In the genomic region with DNA sequence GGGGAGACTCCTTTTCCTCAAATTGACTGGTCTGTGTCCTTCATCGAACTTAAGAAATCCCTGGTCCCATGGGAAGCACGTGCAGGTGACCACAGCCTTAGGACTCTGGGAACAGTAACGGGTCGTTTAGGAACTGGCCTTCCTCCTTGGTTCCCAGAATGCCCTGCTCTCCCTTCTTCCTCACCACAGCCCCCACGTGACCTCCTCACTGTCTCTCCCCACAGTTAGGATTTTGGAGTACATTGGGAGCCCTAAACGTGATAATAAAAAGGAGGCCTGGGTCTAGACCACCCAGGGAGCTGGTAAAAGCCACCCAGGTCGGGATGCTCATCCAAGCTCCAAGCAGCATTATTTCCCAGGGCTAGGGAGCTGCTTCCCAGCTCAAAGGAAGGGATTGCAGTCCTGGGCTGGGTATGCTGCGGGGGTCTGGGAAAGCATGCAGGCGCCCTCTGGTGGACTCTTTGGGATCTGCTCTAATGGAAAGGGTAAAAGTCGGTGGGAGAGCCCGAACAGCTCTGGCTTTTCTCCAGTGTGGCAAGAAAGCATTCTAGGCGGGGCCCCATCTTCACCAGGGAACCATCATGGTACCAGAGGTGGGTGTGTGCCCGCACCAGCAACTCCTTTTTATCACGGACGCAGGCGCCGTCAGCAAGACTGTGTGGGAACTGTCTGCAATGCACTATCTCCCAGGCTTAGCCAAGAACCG, we compare ENCODE assay signal across 8 mouse cellular contexts. TPM values are rescaled to one million over a fixed set of nuclear protein-coding genes. Genes with fewer than 3 reads are reported as not detected.
DNase-seq lines count a peak whose midpoint lies in the region; ATAC-seq and TF ChIP-seq lines count a peak whose summit lies in the region.

No protein-coding gene starts in this region.

- no peak for DNase-seq in Patski (ENCODE audit: low read depth, low spot score)
- DNase-seq in cerebellum, postnatal 14 days: peak; percentile 85 to 95
- DNase-seq in frontal cortex, postnatal 36 days (ENCODE audit: low spot score in 2 of 2): peak; percentile 78
- DNase-seq in left cerebral cortex, adult 2 months (ENCODE audit: extremely low spot score in 1 of 2, low spot score in 2 of 2): peak; percentile 62 to 77
- DNase-seq in right cerebral cortex, postnatal 25 days: peak; percentile 61

- H3K36me3 ChIP-seq in hindbrain, embryonic 13.5 days: no peaks in the 10 kb centered on the region

- peak; percentile 89 for TF ChIP-seq CTCF in Patski (IDR thresholded peaks at IDR 0.05)
- TF ChIP-seq CTCF in left cerebral cortex, adult 2 months (IDR thresholded peaks at IDR 0.05): peak; percentile 93

- peaks cover 29% of the 10 kb centered on the region for H3K27me3 ChIP-seq in Patski
- H3K27me3 ChIP-seq in hindbrain, embryonic 13.5 days: peaks cover 8% of the 10 kb centered on the region; the same call in 1 of the 2 replicates

- no peaks in the 10 kb centered on the region for H3K9me3 ChIP-seq in hindbrain, embryonic 13.5 days

- peak overlapping the region; percentile 22; the same call in 1 of the 2 replicates for H3K4me2 ChIP-seq in hindbrain, embryonic 13.5 days

- peak overlapping the region; percentile 15; the same call in 1 of the 2 replicates for H3K9ac ChIP-seq in hindbrain, embryonic 13.5 days

- H3K4me1 ChIP-seq in hindbrain, embryonic 13.5 days (replicated peaks): no peaks in the 10 kb centered on the region

- H3K27ac ChIP-seq in hindbrain, embryonic 13.5 days: no peak overlapping the region
- no peak overlapping the region for H3K27ac ChIP-seq in left cerebral cortex, adult 2 months

- no peak overlapping the region for H3K4me3 ChIP-seq in hindbrain, embryonic 13.5 days
- H3K4me3 ChIP-seq in left cerebral cortex, adult 2 months: no peak overlapping the region

- CTCF ChIA-PET in Patski (lab: Charles Lee): interaction anchor here (0.7 to 2.0 kb wide), 8 partner anchors 8 to 227 kb away, joined by 3 to 11 read pairs (median 4); no protein-coding TSS in a partner anchor

- intact Hi-C loops in left cerebral cortex, adult 2 months (cut with DNase I): loop anchor here (2.0 kb wide), 1 partner anchor 43 kb away; no protein-coding TSS in a partner anchor

- in situ Hi-C loops in Patski (cut with MboI; ENCODE audit: low pct_unique_long_range_greater_than_20kb): no loop called here

- POLR2A ChIA-PET in Patski (lab: Charles Lee): no interaction called here

- peak; percentile 86 for ATAC-seq in Patski
- ATAC-seq in hindbrain, embryonic 13.5 days (ENCODE audit: low FRiP score): peak; percentile 84
- peak; percentile 64 for ATAC-seq in megakaryocyte, adult 5-6 weeks (ENCODE audit: poor library complexity, severe bottlenecking)
- no peak for ATAC-seq in monocyte, adult 5-6 weeks (replicated peaks; ENCODE audit: insufficient number of reproducible peaks, low FRiP score, low TSS enrichment, poor library complexity, severe bottlenecking)

- WGBS in hindbrain, embryonic 13.5 days: 19% methylated on average over 18 of the region's 18 CpGs

RNA-seq across cellular contexts. Expression of a gene that starts 12.0 kb away (rescaled TPM):
- 0.04 TPM for polyA plus RNA-seq in Patski (2021)
- polyA plus RNA-seq in hindbrain, embryonic 13.5 days (2015; fragmentation: Nextera tagmentation; extraction: Ambion mirVana): 1.00 and 1.0 TPM in 2 replicates
- total RNA-seq in left cerebral cortex, adult 2 months (2021): 1 to 10 TPM; 3.3 to 3.7 TPM
- total RNA-seq in megakaryocyte, adult 5-6 weeks (2015): 0.11 and 0.27 TPM in 2 replicates
- total RNA-seq in megakaryocyte, adult 5-6 weeks (2017): 0.33 TPM in 1 of 2 replicates, not detected in the other
- total RNA-seq in monocyte, adult 5-6 weeks (2017): 0.96 to 4.0 TPM (median 1.2 TPM) in 3 replicates

RNA-seq across cellular contexts. Expression of a gene that starts 20.7 kb away (rescaled TPM):
- 7.6 TPM for polyA plus RNA-seq in Patski (2021)
- 20.2 and 21.5 TPM in 2 replicates for polyA plus RNA-seq in hindbrain, embryonic 13.5 days (2015; fragmentation: Nextera tagmentation; extraction: Ambion mirVana)
- total RNA-seq in left cerebral cortex, adult 2 months (2021): 10 to 100 TPM; 34.2 to 35.1 TPM
- 1.1 and 1.4 TPM in 2 replicates for total RNA-seq in megakaryocyte, adult 5-6 weeks (2015)
- 0.77 and 1.1 TPM in 2 replicates for total RNA-seq in megakaryocyte, adult 5-6 weeks (2017)
- 0.68 to 2.0 TPM (median 1.5 TPM) in 3 replicates for total RNA-seq in monocyte, adult 5-6 weeks (2017)

RNA-seq across cellular contexts. Expression of a gene that starts 39.8 kb away (rescaled TPM):
- 2.0 TPM for polyA plus RNA-seq in Patski (2021)
- polyA plus RNA-seq in hindbrain, embryonic 13.5 days (2015; fragmentation: Nextera tagmentation; extraction: Ambion mirVana): 0.78 and 0.92 TPM in 2 replicates
- 1 to 10 TPM; 2.6 to 3.7 TPM for total RNA-seq in left cerebral cortex, adult 2 months (2021)
- 0.94 TPM in 1 of 2 replicates, not detected in the other for total RNA-seq in megakaryocyte, adult 5-6 weeks (2015)
- total RNA-seq in megakaryocyte, adult 5-6 weeks (2017): 0.89 and 1.4 TPM in 2 replicates
- 1.3 to 3.6 TPM (median 1.4 TPM) in 3 replicates for total RNA-seq in monocyte, adult 5-6 weeks (2017)

RNA-seq across cellular contexts. Expression of a gene that starts 57.0 kb away (rescaled TPM):
- not detected for polyA plus RNA-seq in Patski (2021)
- polyA plus RNA-seq in hindbrain, embryonic 13.5 days (2015; fragmentation: Nextera tagmentation; extraction: Ambion mirVana): 9.0 and 10.4 TPM in 2 replicates
- total RNA-seq in left cerebral cortex, adult 2 months (2021): 1 to 10 TPM; 1.6 to 2.6 TPM
- total RNA-seq in megakaryocyte, adult 5-6 weeks (2015): not detected in 2 replicates
- not detected in 2 replicates for total RNA-seq in megakaryocyte, adult 5-6 weeks (2017)
- total RNA-seq in monocyte, adult 5-6 weeks (2017): not detected in 3 replicates

RNA-seq across cellular contexts. Expression of a gene that starts 57.9 kb away (rescaled TPM):
- 71.3 TPM for polyA plus RNA-seq in Patski (2021)
- polyA plus RNA-seq in hindbrain, embryonic 13.5 days (2015; fragmentation: Nextera tagmentation; extraction: Ambion mirVana): 173 and 174 TPM in 2 replicates
- 100 to 1,000 TPM; 220 to 238 TPM for total RNA-seq in left cerebral cortex, adult 2 months (2021)
- 53.0 and 58.9 TPM in 2 replicates for total RNA-seq in megakaryocyte, adult 5-6 weeks (2015)
- total RNA-seq in megakaryocyte, adult 5-6 weeks (2017): 63.8 and 73.0 TPM in 2 replicates
- 105 to 146 TPM (median 129 TPM) in 3 replicates for total RNA-seq in monocyte, adult 5-6 weeks (2017)

Comparison
In these comparisons a context has a peak if more than half of its experiments do, and no peak if none do; other contexts are left out.
1. RNA of a gene that starts 20.7 kb away (total RNA-seq): 34.2 to 35.1 TPM in left cerebral cortex, adult 2 months; 0.68 to 2.0 TPM in monocyte, adult 5-6 weeks and 0.77 to 1.4 TPM in megakaryocyte, adult 5-6 weeks; every median in the first group is over 10 times any median in the second.